Comparison of ENCODE assay signal across 9 mouse cellular contexts in the genomic region with DNA sequence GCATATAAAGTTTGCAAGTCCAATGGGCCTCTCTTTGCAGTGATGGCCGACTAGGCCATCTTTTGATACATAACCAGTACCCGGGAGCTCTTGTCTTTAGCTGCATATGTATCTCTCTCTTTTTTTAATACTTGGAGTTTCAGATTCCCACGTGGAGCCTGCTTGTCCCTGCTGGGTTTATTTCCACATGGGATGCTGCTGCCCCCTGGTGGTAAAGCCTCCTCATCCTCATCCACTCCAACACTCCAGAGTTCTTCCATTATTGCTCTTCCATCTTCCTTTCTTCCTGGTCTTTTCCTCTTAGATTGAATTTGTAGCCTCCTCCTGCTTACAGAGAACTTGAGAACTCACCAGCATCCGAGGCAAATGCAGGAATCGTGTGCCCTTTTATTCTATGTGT. TPM values are rescaled to one million over a fixed set of nuclear protein-coding genes. Genes with fewer than 3 reads are reported as not detected.
DNase-seq lines count a peak whose midpoint lies in the region; ATAC-seq lines count a peak whose summit lies in the region.
"Had no signal": no experiment of that assay in that cellular context is flagged by ENCODE, and none has a peak within 500 bp of the region (broad histone marks: within the 10 kb centered on the region; RNA-seq: fewer than 3 reads in every experiment).

No protein-coding gene starts in this region.

- no peak overlapping the region for H3K27ac ChIP-seq in hindbrain, embryonic 10.5 days
- H3K27ac ChIP-seq in hindbrain, embryonic 13.5 days, result no peak overlapping the region
- H3K27ac ChIP-seq: limb, embryonic 13.5 days had no signal

- 30% methylated on average over 5 of the region's 5 CpGs for WGBS in hindbrain, embryonic 10.5 days
- WGBS in hindbrain, embryonic 13.5 days, result 34% methylated on average over 5 of the region's 5 CpGs

- no peak overlapping the region for H3K4me3 ChIP-seq in hindbrain, embryonic 10.5 days
- H3K4me3 ChIP-seq in hindbrain, embryonic 13.5 days, result no peak overlapping the region
- H3K4me3 ChIP-seq: limb, embryonic 13.5 days had no signal

- H3K4me1 ChIP-seq in hindbrain, embryonic 10.5 days (replicated peaks), result no peaks in the 10 kb centered on the region
- peaks cover 3% of the 10 kb centered on the region; the same call in 1 of the 2 replicates for H3K4me1 ChIP-seq in hindbrain, embryonic 13.5 days (replicated peaks)
- H3K4me1 ChIP-seq: limb, embryonic 13.5 days had no signal

- no peak for ATAC-seq in hindbrain, embryonic 13.5 days (ENCODE audit: low FRiP score)
- peak; percentile 43; the same call in 1 of the 2 replicates for ATAC-seq in megakaryocyte, adult 5-6 weeks (ENCODE audit: poor library complexity, severe bottlenecking)

- H3K9me3 ChIP-seq in hindbrain, embryonic 10.5 days, result no peaks in the 10 kb centered on the region
- no peaks in the 10 kb centered on the region for H3K9me3 ChIP-seq in hindbrain, embryonic 13.5 days
- H3K9me3 ChIP-seq: limb, embryonic 13.5 days had no signal

- H3K27me3 ChIP-seq in hindbrain, embryonic 10.5 days (ENCODE audit: insufficient read depth, poor library complexity, severe bottlenecking), result no peaks in the 10 kb centered on the region
- H3K27me3 ChIP-seq in hindbrain, embryonic 13.5 days, result no peaks in the 10 kb centered on the region
- H3K27me3 ChIP-seq: limb, embryonic 13.5 days had no signal

- DNase-seq in hindbrain, embryonic 10.5 days (ENCODE audit: low spot score), result peak; percentile 73
- peak; percentile 76 for DNase-seq in MN1 (ENCODE audit: low spot score)
- peak; percentile 54 for DNase-seq in cerebellum, adult 9-10 months
- peak; percentile 68 to 78 for DNase-seq in frontal cortex, postnatal 36 days (ENCODE audit: low spot score in 2 of 2)
- DNase-seq in layer of hippocampus, postnatal 14 days (ENCODE audit: low spot score in 2 of 2), result peak; percentile 40 to 63
- DNase-seq in thymus, postnatal 36 days, result peak; percentile 17 to 34

- H3K4me2 ChIP-seq in hindbrain, embryonic 13.5 days, result no peak overlapping the region
- H3K4me2 ChIP-seq: limb, embryonic 13.5 days had no signal

- no peaks in the 10 kb centered on the region for H3K36me3 ChIP-seq in hindbrain, embryonic 10.5 days
- no peaks in the 10 kb centered on the region for H3K36me3 ChIP-seq in hindbrain, embryonic 13.5 days
- H3K36me3 ChIP-seq: limb, embryonic 13.5 days had no signal

- no peak overlapping the region for H3K9ac ChIP-seq in hindbrain, embryonic 13.5 days
- H3K9ac ChIP-seq: limb, embryonic 13.5 days had no signal

RNA-seq across cellular contexts. Expression of a gene that starts 48.9 kb away (rescaled TPM):
- 8.1 and 8.9 TPM in 2 replicates for polyA plus RNA-seq in hindbrain, embryonic 10.5 days (2016; fragmentation: Nextera tagmentation; extraction: Ambion mirVana)
- 3.6 and 4.6 TPM in 2 replicates for polyA plus RNA-seq in hindbrain, embryonic 13.5 days (2015; fragmentation: Nextera tagmentation; extraction: Ambion mirVana)
- 1 to 10 TPM; 1.2 to 2.3 TPM for total RNA-seq in layer of hippocampus, postnatal 14 days (2021)
- 1.1 TPM in 2 replicates for total RNA-seq in megakaryocyte, adult 5-6 weeks (2015)
- 0.99 and 2.6 TPM in 2 replicates for total RNA-seq in megakaryocyte, adult 5-6 weeks (2017)

Comparison
In these comparisons a context has a peak if more than half of its experiments do, and no peak if none do; other contexts are left out.
1. DNase-seq: peak in every context shown above with its lines; median percentile 76 in MN1; 73 in hindbrain, embryonic 10.5 days; 73 in frontal cortex, postnatal 36 days; 54 in cerebellum, adult 9-10 months; 52 in layer of hippocampus, postnatal 14 days; 26 in thymus, postnatal 36 days.